Mouse (Mus musculus) spleen, adult 2 months (tissue): ENCODE measurements around the gene Tcf3. TPM values are rescaled to one million over a fixed set of nuclear protein-coding genes. Genes with fewer than 3 reads are reported as not detected.

ENCODE experiments used
- DNase-seq, 2 experiments: peaks; one replicate each; pipeline versions ENCODE4 v3.0.0 to v3.0.0-alpha.2; 2012 to 2021; ENCODE audit warnings: low spot score in 2 of 2, low read depth in 1 of 2
- H3K27ac ChIP-seq: fragments of 200-500 bp; 2 replicates; pipeline ENCODE4 v1.5.1; 2012; ENCODE audit warnings: low read length, inconsistent platforms; ENCODE audit not compliant: insufficient read depth
- H3K27me3 ChIP-seq: fragments of 200-500 bp; 2 replicates; pipeline ENCODE4 v1.6.1; 2012; ENCODE audit warnings: mild to moderate bottlenecking, moderate library complexity, low read length, inconsistent platforms; ENCODE audit not compliant: control insufficient read depth, insufficient read depth
- H3K36me3 ChIP-seq: fragments of 200-500 bp; 2 replicates; pipeline ENCODE4 v1.6.1; 2012; ENCODE audit warnings: mild to moderate bottlenecking, low read length, inconsistent platforms; ENCODE audit not compliant: control insufficient read depth, insufficient read depth
- H3K4me1 ChIP-seq: fragments of 200-500 bp; 2 replicates; pipeline ENCODE4 v1.6.1; 2011; ENCODE audit warnings: inconsistent platforms; ENCODE audit not compliant: control insufficient read depth, insufficient read depth, insufficient read length
- H3K4me3 ChIP-seq: fragments of 200-500 bp; 2 replicates; pipeline ENCODE4 v1.5.1; 2011; ENCODE audit warnings: mild to moderate bottlenecking, inconsistent platforms; ENCODE audit not compliant: insufficient read depth, insufficient read length; ENCODE audit errors: extremely low read depth
- CTCF ChIP-seq: fragments of 200-500 bp; IDR thresholded peaks from 2 replicates; pipeline ENCODE4 v1.5.1; 2011; ENCODE audit warnings: mild to moderate bottlenecking, inconsistent platforms; ENCODE audit not compliant: insufficient read depth, insufficient read length, insufficient replicate concordance; ENCODE audit errors: extremely low read depth
- POLR2A ChIP-seq: fragments of 200-500 bp; IDR thresholded peaks from 2 replicates; pipeline ENCODE4 v1.6.1; 2011; ENCODE audit warnings: low read depth, low read length, inconsistent platforms
- WGBS: fragments of 180-500 bp; shearing (Covaris S2); methylation state at CpG from one replicate; pipeline ENCODE4 v1.1.7; 2018; 5-methylcytosine and 5-hydroxymethylcytosine counted together
- polyA plus RNA-seq: library from polyadenylated mRNA; depleted of rRNA; stranded (reverse); fragments of >200 nt; gene quantifications from 2 replicates; pipeline ENCODE4 v1.2.3, GENCODE M21; 2012

Tcf3 gene
- polyA plus RNA-seq, 1 experiment, result 173 TPM

DNA sequence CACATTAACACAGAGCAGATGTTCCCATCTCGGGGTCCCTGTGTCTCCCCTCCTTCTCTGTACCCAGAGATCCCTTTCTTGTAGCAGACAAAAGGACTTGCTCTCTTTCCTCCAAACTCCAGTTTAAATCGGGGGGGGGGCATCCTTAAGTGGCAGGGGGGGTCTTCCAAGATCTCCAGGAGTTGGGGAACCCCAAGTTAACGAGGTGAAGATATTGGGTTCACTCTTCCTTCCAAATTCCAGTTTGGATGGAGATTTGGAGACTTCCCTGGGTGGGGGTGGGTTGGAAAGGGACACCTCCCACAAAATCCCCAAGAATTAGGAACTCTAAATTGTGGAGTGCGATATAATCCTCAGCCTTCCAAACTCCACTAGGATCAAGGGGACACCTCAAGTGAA lies 1.1 kb downstream of the Tcf3 start:
- H3K4me3 ChIP-seq, result peak overlapping the region; percentile 89
- no peaks in the 10 kb centered on the region for H3K27me3 ChIP-seq
- 2% methylated on average over 4 of the region's 4 CpGs for WGBS
- peaks cover 17% of the 10 kb centered on the region for H3K36me3 ChIP-seq
- peaks cover 31% of the 10 kb centered on the region; the same call in 1 of the 2 replicates for H3K4me1 ChIP-seq
- DNase-seq, result no peak
- H3K27ac ChIP-seq, result peak overlapping the region; percentile 98
- TF ChIP-seq POLR2A (no peak), CTCF (no peak)

DNA sequence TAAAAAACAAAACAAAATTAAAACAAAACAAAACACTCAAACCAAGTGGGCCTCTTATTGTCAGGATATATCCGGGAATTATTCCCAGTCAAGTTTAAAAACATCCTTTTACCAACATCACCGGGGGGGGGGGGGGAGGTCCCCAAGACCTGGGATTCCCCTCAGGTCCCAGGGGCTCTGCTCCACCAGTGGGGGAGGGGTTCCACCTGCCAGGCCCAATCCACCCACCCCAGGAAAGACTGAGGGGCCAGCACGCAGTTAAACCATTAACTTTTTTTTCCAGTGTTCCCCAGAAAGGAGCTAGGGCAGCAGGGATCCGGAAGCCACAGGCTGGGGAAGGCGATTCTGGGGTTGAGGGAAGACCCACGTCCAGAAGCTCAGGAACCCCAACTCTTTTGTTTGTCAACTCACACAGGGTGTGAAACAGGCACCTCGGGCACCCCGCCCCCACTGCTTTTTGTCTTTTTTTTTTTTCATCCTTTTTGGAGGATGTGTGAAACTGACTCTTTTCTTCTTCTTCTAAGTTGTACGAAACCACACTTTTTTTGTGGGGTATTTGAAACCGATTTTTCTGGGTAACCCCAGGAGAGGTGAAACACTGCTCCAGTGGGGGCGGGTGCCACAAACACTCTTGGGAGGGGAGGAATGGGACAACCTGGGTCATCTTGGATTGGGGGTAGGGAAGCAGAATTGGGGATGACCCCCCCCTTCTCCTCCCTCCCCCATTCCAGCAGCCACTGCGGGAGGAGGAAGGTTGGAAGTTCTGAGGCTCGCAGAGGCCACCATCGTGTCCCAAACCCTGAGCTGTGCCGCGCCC lies 1.7 kb downstream of the Tcf3 start:
- peak in 1 of 2 experiments; percentile 42 for DNase-seq
- H3K36me3 ChIP-seq, result peaks cover 22% of the 10 kb centered on the region
- peak overlapping the region; percentile 89 for H3K4me3 ChIP-seq
- TF ChIP-seq CTCF, result no peak
- no peak for TF ChIP-seq POLR2A
- no peaks in the 10 kb centered on the region for H3K27me3 ChIP-seq
- H3K27ac ChIP-seq, result peak overlapping the region; percentile 98
- H3K4me1 ChIP-seq, result peaks cover 31% of the 10 kb centered on the region; the same call in 1 of the 2 replicates
- 9% methylated on average over 16 of the region's 16 CpGs for WGBS

DNA sequence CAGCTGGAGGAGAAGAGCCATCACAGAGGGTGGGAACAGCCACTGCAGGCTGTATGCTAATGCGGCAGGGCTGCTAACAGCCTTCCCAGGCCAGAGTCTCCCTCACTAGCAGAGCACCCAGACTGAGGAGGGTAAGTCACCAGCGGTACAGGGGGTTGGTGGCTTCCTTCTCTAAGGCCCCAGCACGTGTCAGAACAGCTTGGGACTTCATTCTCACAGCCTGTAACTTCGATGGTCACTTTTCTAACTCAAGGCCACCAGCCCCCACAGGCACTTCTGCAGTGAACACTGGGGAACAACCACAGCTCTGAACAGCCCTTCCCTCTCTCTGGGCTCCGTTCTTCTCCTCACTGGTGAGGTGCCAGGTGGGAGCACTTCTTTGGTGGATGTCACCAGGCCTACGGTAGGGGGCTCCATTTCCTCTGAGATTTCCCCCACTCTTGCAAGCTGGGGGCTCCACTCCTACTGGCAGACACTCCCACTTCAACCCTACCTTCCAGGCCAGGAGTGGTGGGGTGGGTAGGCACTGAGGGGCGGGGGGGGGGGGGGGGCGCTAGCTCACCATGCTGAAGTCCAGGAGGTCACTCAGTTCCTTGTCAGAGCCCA lies 3.0 kb downstream of the Tcf3 start:
- 53% methylated on average over 8 of the region's 8 CpGs for WGBS
- TF ChIP-seq POLR2A, result no peak
- no peak for TF ChIP-seq CTCF
- peaks cover 26% of the 10 kb centered on the region; the same call in 1 of the 2 replicates for H3K4me1 ChIP-seq
- H3K36me3 ChIP-seq, result peaks cover 31% of the 10 kb centered on the region
- peak overlapping the region; percentile 27; the same call in 1 of the 2 replicates for H3K4me3 ChIP-seq
- DNase-seq, result no peak
- no peaks in the 10 kb centered on the region for H3K27me3 ChIP-seq
- peak overlapping the region; percentile 84 for H3K27ac ChIP-seq

DNA sequence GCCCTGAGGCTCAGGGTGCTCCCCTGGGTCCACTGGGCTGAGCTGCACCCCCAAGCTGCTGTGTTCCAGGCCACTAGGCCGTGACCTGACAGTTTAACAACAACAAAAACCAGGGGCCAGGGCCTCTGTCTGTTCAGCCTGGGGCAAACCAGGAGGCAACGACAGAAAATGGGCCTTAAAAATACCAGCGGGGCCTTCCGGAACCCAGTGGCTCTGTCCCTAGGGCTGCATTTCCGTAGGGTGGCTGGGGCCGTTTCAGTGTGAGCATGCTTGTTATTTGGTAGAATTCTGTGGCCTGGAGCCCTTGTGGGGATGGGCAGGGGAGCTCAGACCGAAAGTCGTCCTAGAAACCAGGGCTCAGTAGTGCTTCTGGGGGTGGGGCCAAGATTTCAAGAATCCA lies 3.6 kb downstream of the Tcf3 start:
- H3K27ac ChIP-seq, result peak overlapping the region; percentile 84
- H3K27me3 ChIP-seq, result no peaks in the 10 kb centered on the region
- peak in 1 of 2 experiments; percentile 63 for DNase-seq
- no peak overlapping the region; the same call in 1 of the 2 replicates for H3K4me3 ChIP-seq
- peaks cover 26% of the 10 kb centered on the region; the same call in 1 of the 2 replicates for H3K4me1 ChIP-seq
- TF ChIP-seq POLR2A (no peak), CTCF (no peak)
- 42% methylated on average over 8 of the region's 8 CpGs for WGBS
- H3K36me3 ChIP-seq, result peaks cover 36% of the 10 kb centered on the region

DNA sequence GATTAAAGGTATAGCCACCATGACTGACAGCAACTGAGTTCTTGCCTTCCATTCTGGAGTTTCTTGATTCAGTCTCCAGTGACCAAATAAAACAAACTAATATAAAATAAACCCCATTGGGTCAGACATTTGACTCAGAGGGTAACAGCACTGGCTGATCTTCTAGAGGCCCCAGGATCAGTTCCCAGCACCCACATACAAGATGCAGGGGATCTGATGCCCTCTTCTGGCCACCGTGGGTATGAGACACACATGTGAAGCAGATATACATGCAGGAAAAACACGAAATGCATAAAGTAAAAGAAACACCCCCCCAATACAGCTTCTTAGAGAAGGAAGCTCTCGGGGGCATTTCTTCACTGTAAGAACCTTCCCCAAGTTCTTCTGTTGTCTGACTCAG lies 8.4 kb downstream of the Tcf3 start:
- DNase-seq, result no peak
- Histone ChIP-seq H3K27me3 (no peaks in the 10 kb centered on the region), H3K27ac (no peak overlapping the region), H3K4me1 (peaks cover 8% of the 10 kb centered on the region; the same call in 1 of the 2 replicates), H3K4me3 (no peak overlapping the region), H3K36me3 (peaks cover 48% of the 10 kb centered on the region)
- TF ChIP-seq POLR2A (no peak), CTCF (no peak)
- WGBS, result 91% methylated on average over 3 of the region's 3 CpGs

DNA sequence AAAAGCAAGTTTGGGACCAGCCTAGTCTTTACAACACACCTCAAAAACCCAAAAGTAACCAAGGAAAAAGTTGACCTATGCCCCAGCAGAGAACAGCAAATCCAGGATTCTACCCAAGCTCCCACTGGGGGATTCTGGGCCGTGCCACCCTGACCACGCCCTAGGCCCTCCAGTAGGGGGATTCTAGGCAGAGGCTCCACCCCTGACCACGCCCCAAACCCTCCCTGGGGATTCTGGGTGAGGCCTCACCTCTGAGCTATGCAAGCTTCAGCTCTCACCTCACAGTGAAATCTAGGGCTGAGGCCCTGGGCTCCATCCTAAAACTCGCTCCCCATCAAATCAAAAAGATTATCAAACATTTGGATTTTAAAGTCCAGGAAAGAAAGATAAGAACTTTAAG lies 9.9 kb downstream of the Tcf3 start:
- 54% methylated on average over 4 of the region's 4 CpGs for whole genome bisulfite sequencing
- Histone ChIP-seq H3K27ac (no peak overlapping the region), H3K4me1 (no peaks in the 10 kb centered on the region; the same call in 1 of the 2 replicates), H3K27me3 (no peaks in the 10 kb centered on the region), H3K36me3 (peaks cover 53% of the 10 kb centered on the region), H3K4me3 (no peak overlapping the region)
- TF ChIP-seq CTCF (no peak), POLR2A (no peak)
- peak in 1 of 2 experiments; percentile 61 for DNase-seq
